Mouse (Mus musculus) ES-E14 (cell line): Measurements from ENCODE around the gene Iffo1. TPM values are rescaled to one million over a fixed set of nuclear protein-coding genes. Genes with fewer than 3 reads are reported as not detected.

Experiments
- DNase-seq: peaks from one replicate; pipeline ENCODE4 v3.0.0-alpha.2; 2013; ENCODE audit warnings: low read depth, low spot score
- H3K27ac ChIP-seq: 2 replicates; pipeline ENCODE4 v1.5.1; 2012; ENCODE audit warnings: low read depth, mild to moderate bottlenecking, low read length, moderate library complexity, mixed read lengths; ENCODE audit not compliant: poor library complexity, insufficient read depth, severe bottlenecking
- H3K36me3 ChIP-seq: 2 replicates; pipeline ENCODE4 v1.6.1; 2012; ENCODE audit warnings: mild to moderate bottlenecking, low read length, moderate library complexity, mixed read lengths; ENCODE audit not compliant: control insufficient read depth, poor library complexity, insufficient read depth, severe bottlenecking
- H3K4me1 ChIP-seq, 2 experiments: fragments of 150-350 bp in 1 of 2; sonication (generic) in 1 of 2; 2 replicates each; pipeline ENCODE4 v1.6.1; 2012; ENCODE audit warnings: low read length in 2 of 2, mild to moderate bottlenecking in 1 of 2, mixed read lengths in 1 of 2; ENCODE audit not compliant: control insufficient read depth in 2 of 2, insufficient read depth in 2 of 2, poor library complexity in 1 of 2
- H3K4me3 ChIP-seq, 2 experiments: fragments of 150-350 bp in 1 of 2; sonication (generic) in 1 of 2; 2 replicates each; pipeline ENCODE4 v1.5.1; 2012; ENCODE audit warnings: low read length in 2 of 2, low read depth in 1 of 2, mild to moderate bottlenecking in 1 of 2, mixed read lengths in 1 of 2; ENCODE audit not compliant: insufficient read depth in 1 of 2, poor library complexity in 1 of 2, severe bottlenecking in 1 of 2
- H3K9ac ChIP-seq: 2 replicates; pipeline ENCODE4 v1.6.1; 2012; ENCODE audit warnings: low read depth, mild to moderate bottlenecking, low read length, mixed read lengths; ENCODE audit not compliant: poor library complexity, insufficient read depth, severe bottlenecking
- H3K9me3 ChIP-seq: fragments of 150-350 bp; sonication (generic); 2 replicates; pipeline ENCODE4 v1.6.1; 2012; ENCODE audit warnings: low read depth, mild to moderate bottlenecking, low read length; ENCODE audit not compliant: control insufficient read depth, insufficient read depth
- CHD2 ChIP-seq: IDR thresholded peaks from 2 replicates; pipeline ENCODE4 v1.6.1; 2014; ENCODE audit warnings: mild to moderate bottlenecking, low read depth, low read length, inconsistent platforms
- HCFC1 ChIP-seq: IDR thresholded peaks from 2 replicates; pipeline ENCODE4 v1.6.1; 2012; ENCODE audit warnings: low read length, inconsistent platforms, borderline replicate concordance; ENCODE audit not compliant: insufficient read depth
- MAFK ChIP-seq: IDR thresholded peaks from 2 replicates; pipeline ENCODE4 v1.6.1; 2014; ENCODE audit warnings: mild to moderate bottlenecking, low read depth, low read length, inconsistent platforms; ENCODE audit not compliant: insufficient read depth
- ZC3H11A ChIP-seq: IDR thresholded peaks from 2 replicates; pipeline ENCODE4 v1.6.1; 2012; ENCODE audit warnings: low read depth, mild to moderate bottlenecking, inconsistent platforms, low read length, borderline replicate concordance
- ZNF384 ChIP-seq: IDR thresholded peaks from 2 replicates; pipeline ENCODE4 v1.6.1; 2012; ENCODE audit warnings: low read depth, low read length, inconsistent platforms
- in situ Hi-C, 2 experiments: fragments of 600-800 bp; cut with MboI; formaldehyde crosslinking; loops; one replicate each; pipeline ENCODE4 v1.15.1; 2025; ENCODE audit warnings: low sequenced_read_pairs in 2 of 2, inconsistent platforms in 1 of 2; ENCODE audit not compliant: unreplicated experiment in 2 of 2
- total RNA-seq: library from RNA; depleted of rRNA; stranded (reverse); fragments of 300-350 nt; gene quantifications from 2 replicates; pipeline ENCODE4 v1.2.3, GENCODE M21; 2012

The Iffo1 gene
- total RNA-seq, 1 experiment: 15.1 TPM

DNA sequence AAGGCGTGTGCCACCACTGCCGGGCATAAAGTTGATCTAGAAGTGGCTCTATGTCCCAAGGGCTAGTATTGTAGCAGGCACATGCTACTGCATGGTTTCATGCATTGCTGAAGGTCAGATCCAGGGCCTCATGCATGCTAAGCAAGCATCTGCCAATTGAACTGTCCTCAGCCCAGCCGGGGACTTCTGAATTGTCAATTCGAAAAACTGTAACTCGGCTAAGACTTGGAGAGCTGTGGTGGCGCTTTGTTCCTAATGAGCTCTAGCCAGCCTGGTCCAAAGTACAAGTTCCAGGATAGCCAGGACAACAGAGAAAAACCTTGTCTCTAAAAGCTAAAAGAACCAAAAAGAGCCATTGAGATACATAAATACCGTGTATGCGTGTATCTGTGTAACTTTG lies 25.7 kb upstream of the Iffo1 start:
- Histone ChIP-seq H3K9me3 (no peaks in the 10 kb centered on the region), H3K27ac (no peak overlapping the region), H3K4me1 (no peaks in the 10 kb centered on the region), H3K36me3 (peaks cover 68% of the 10 kb centered on the region), H3K4me3 (no peak overlapping the region), H3K9ac (no peak overlapping the region)
- no peak for DNase-seq
- TF ChIP-seq ZNF384 (no peak), HCFC1 (no peak), CHD2 (no peak), ZC3H11A (no peak), MAFK (no peak)
- in situ Hi-C loops: no loop called here

- peaks cover 0 to 8% of the 10 kb centered on the region in 2 experiments; a peak in 1 of 4 replicates for H3K4me1 ChIP-seq
- DNase-seq: no peak
- in situ Hi-C loops: no loop called here
Observed at GRCm38 (mm10) chr6:125128724-125129123, 16.3 kb upstream of the Iffo1 start.

GRCm38 (mm10) chr6:125129710-125130402 lies 15.2 kb upstream of the Iffo1 start:
- Histone ChIP-seq H3K36me3 (peaks cover 35% of the 10 kb centered on the region), H3K4me1 (peaks cover 0 to 8% of the 10 kb centered on the region in 2 experiments; a peak in 1 of 4 replicates), H3K9me3 (no peaks in the 10 kb centered on the region), H3K9ac (peak overlapping the region; percentile 39; the same call in 1 of the 2 replicates), H3K27ac (no peak overlapping the region; the same call in 1 of the 2 replicates), H3K4me3 (peak overlapping the region; percentile 36 to 46)
- no peak for DNase-seq
- no peak for TF ChIP-seq HCFC1
- no peak for TF ChIP-seq ZC3H11A
- no peak for TF ChIP-seq ZNF384
- TF ChIP-seq MAFK: no peak
- TF ChIP-seq CHD2: no peak
- in situ Hi-C loops: no loop called here

More at GRCm38 (mm10) chr6:125128724-125129123, 16.3 kb upstream of the Iffo1 start:
- H3K9ac ChIP-seq: no peak overlapping the region
- H3K4me3 ChIP-seq: no peak overlapping the region
- no peak overlapping the region for H3K27ac ChIP-seq
- no peaks in the 10 kb centered on the region for H3K9me3 ChIP-seq
- TF ChIP-seq ZC3H11A: no peak
- TF ChIP-seq MAFK: no peak
- TF ChIP-seq CHD2: no peak
- H3K36me3 ChIP-seq: peaks cover 35% of the 10 kb centered on the region

GRCm38 (mm10) chr6:125131302-125132156 lies 13.5 kb upstream of the Iffo1 start, which contains the start of gene Nop2:
TSS of gene Nop2 (plus strand) at chr6:125131909.
- Histone ChIP-seq H3K4me3 (peak within 1 kb of the TSS; percentile 80 to 86), H3K4me1 (peaks cover 0 to 8% of the 10 kb centered on the region in 2 experiments; a peak in 1 of 4 replicates), H3K9ac (peak within 1 kb of the TSS; percentile 95), H3K9me3 (no peaks in the 10 kb centered on the region), H3K27ac (peak within 1 kb of the TSS; percentile 82), H3K36me3 (peaks cover 45% of the 10 kb centered on the region)
- in situ Hi-C loops: no loop called here
- peak; percentile 94 for DNase-seq
- TF ChIP-seq HCFC1 (peak; percentile 59; the same call in 1 of the 2 replicates), MAFK (peak; percentile 86), ZNF384 (no peak), ZC3H11A (no peak), CHD2 (no peak)
